Mouse (Mus musculus) kidney, postnatal 36 days (tissue): ENCODE measurements around the gene Lipe.
"Not testable (repeated sequence)": the region's sequence is repeated elsewhere in the genome, so short reads cannot be mapped to it uniquely, and the experiment has no call there.

ENCODE experiments used
- DNase-seq, 2 experiments: peaks; one replicate each; pipeline ENCODE4 v3.0.0; 2021 to 2022; ENCODE audit warnings: mixed read lengths in 2 of 2

Gene Lipe

GRCm38 (mm10) chr7:25412833-25413441, 14.4 kb upstream of the Lipe start, which contains the start of gene Cxcl17:
Cxcl17 (minus strand) TSS chr7:25412886.
- peak in 1 of 2 experiments; percentile 34 for DNase-seq

DNA sequence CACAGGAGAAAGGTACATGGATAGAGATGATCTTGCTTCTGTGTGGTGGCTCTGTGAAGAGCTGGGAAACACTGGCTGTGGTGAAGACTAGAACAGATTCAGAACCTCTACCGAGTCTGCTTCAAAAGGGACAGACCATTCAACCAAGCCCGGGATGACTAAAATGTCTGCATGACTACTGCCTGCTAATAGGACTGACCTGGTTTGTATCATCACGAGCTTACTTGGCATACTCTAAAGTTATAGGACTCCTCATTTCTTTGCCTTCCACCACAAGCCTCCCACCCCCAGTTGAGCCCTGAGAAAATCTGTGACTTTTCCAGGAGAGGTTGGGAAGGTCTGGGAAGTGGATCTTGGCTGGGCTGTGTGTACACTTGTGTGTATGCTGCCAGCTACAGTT, 13.4 kb upstream of the Lipe start:
- DNase-seq: no peak

DNA sequence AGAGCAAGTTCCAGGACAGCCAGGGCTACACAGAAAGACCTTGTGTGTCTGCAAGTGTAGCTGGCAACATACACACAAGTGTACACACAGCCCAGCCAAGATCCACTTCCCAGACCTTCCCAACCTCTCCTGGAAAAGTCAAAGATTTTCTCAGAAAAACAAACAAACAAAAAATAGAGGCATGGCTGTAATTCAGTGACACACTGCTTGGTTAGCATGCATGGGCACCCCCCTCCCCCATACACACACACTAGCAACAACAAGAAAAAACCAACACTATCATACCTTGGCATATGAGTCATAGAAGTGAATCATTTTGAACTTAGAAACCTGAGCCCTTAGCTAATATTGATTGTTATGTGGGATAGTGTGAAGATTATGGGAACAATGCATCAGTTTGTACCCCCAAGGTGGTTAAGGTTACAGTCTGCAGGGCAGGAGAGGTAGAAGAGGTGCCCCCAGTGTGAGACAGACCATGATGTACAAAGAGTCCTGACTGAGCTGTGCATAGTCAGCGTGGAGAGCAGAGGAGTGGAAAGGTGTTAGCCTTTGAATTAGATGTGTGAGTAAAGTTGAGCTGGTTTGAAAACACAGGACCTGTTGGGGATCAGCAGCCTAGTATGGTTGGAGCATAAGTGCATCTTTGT, 12.6 kb upstream of the Lipe start:
- no peak for DNase-seq

DNA sequence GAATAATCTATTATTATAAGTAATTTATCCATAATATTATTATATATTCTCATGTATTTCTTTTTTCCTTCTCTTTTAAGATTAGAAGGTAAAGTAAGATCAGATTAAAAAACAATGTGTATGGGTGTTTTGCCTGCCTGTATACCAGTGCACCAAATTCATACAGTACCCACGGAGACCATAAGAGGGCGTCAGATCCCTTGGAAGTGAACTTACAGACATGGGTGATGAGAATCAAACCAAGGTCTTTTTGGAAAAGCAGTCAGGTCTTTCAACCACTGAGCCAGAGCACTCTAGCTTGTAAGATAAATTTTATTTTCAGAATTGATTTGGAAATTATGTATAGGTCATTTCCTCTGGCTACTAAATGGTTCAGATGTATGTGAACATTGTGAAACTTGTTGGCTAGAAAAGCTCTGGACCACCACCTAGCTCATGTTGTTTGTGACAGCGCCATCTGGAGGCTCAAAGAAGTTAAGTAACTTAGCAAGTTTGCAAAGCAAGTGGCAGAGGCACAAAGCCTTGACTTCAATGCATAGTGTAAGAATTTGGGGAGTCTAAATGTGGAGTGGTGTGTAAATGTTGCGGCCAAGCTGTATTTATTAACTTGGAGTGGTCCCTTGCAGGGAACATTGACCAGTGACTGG, 10.7 kb upstream of the Lipe start:
- peak; percentile 51 to 60 for DNase-seq

DNA sequence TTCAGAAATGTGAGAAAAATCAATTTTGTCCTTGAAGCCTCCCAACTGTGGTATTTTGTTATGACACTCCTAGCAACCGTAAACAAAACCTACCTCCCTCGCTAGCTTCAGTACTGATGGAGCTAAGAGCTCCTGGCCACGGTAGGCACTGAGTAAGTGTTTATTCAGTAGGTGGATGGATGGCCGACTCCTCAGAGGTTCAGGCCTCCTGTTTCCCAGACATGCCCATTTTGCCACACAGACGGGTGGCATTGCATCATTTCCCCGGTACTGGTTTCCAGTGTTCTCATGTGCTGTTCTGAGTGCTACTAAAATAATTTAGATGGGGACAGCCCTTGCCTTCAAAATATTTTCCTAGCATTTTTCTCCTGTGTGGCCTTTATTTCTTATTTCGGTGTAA, 8.0 kb upstream of the Lipe start:
- no peak for DNase-seq

GRCm38 (mm10) chr7:25402671-25403101, 4.2 kb upstream of the Lipe start:
- DNase-seq: peak; percentile 91 to 92

GRCm38 (mm10) chr7:25401986-25402385, 3.5 kb upstream of the Lipe start:
- DNase-seq: no peak

DNA sequence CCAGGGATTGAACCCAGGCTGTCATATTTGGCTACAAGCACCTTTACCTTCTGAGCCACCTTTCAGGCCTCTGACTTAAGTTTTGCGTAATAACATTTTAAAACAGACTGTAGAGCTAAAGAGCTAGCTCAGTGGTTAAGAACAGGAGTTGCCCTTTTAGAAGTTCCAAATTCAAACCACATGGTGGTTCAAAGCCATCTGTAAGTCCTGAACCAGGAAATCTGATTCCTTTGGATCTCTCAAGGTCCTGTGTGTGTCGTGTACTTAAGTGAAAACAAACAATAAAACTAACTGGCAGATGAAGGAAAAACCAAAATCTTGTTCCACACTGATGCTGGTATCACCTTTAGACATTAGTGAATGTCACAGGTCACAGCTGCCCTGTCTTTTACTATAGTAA, 3.0 kb upstream of the Lipe start:
- no peak for DNase-seq

GRCm38 (mm10) chr7:25399028-25399427, 518 bp upstream of the Lipe start:
- not testable (repeated sequence) for DNase-seq

- no peak for DNase-seq
Measured at GRCm38 (mm10) chr7:25396621-25397020, 1.9 kb downstream of the Lipe start.

DNA sequence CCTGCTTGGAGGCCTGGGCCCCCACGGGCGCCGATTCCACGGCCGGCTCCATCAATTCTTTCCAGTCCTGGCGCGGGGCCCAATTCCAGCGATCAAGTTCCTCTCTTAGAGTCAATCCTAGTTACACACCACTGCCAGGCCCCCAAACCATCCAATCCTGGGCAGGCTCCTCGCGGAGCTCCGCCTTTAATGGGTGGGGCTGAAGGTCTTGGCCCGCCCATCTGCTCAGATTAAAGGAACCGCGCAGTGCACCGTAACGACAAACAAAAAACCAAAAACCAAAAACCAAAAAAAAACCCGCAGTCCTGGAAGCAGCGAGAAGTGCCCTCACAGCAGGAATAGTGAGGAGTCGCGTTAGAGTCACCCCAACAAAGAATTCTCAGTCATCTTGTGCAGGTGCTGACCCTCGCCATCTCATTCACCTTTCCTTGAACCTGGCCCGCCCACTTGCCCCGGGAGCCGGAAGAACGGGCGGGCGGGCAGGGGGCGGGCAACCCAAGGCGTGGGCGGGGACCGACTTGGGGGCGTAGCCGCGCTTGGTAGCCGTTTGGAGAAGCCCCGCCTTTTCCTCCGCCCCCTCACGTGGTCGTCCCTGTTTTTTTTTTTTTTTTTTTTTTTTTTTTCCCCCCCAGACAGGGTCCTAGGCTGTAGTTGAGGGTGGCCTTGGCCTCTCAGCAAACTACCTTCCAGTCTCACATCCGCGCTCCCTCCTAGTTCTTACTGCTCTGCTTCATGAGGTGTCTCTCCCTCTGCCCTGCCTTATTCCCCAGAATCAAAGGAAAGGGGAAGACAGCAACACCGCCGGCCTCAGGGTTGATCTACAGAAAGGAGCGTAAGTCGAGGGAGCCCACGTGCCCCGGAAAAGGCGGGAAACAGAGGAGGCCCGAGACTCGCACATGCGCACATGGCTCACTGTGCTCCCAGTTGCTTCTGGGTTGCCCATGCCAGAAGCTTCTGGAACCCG, 2.7 kb downstream of the Lipe start:
- DNase-seq: peak; percentile 98 to 99

- DNase-seq: no peak
Measured at GRCm38 (mm10) chr7:25395186-25395557, 3.3 kb downstream of the Lipe start.

DNA sequence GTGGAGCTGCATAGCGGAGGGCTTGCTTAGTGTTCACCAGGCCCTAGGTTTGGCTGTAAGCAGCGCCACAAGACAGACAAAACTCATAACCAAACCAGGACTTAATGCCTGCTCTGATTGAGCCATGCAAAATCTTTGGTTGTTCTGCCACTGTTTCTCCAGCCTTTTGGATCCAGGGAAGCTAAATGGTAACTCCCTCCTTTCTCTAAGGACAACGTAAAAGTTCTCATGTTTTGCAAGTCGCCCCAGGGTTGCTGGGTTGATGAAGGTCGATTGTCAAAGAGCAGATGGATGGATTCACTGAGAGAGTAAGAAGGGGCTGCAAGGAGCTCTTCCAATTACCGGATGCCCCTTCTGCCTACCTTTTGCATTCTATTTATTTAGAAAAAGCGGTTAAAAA, 3.8 kb downstream of the Lipe start:
- no peak for DNase-seq

- no peak for DNase-seq
Measured at GRCm38 (mm10) chr7:25393451-25394210, 4.9 kb downstream of the Lipe start.

- DNase-seq: no peak
Measured at GRCm38 (mm10) chr7:25392851-25393250, 5.7 kb downstream of the Lipe start.

DNA sequence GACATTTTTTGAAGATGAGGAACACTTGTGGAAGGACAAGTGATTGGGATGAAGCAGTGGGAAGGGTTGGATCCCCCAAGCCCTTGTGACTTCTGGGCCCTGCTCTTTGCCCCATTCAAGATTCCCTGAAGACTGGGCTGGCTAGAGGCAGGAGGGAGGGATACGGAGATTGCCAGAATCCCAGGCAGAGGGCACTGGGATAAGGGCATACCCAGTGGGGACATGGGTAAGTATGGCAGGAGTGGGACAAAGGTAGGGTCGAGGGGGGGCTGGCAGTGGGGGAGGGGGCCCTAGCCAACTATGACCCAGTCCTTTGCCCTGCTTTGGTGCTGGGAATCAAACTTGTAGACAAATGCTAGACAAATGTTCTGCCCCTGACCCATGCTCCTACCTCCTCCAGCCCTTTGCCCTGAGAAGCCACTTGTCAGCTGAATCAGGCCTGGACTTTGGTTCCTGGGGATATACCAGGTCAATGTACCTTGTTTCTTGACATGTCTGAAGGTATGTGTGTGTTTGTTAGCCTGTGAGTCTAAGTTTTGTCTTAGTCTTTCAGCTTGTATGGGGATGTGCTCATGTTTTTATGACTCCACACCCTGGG, 6.6 kb downstream of the Lipe start:
- DNase-seq: peak; percentile 68 to 79

DNA sequence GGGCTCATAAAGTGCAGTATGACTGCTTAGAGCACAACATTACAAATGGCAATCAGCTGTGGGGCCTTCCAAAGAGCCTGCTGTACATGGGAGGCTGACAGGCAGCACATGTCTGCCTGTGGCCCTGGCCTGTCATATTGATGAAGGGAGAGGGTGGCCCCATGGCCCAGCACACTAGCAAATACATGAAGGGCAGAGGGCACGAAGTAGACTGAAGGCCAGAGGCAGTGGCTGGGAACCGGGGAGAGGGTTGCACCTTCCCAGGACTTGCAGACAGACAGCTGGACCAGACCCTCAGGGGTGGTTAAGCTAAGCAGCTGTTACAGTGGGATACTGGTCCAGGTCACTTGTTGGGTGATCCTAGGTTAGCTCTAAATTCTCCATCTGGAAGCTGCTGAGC, 7.5 kb downstream of the Lipe start:
- DNase-seq: no peak

DNA sequence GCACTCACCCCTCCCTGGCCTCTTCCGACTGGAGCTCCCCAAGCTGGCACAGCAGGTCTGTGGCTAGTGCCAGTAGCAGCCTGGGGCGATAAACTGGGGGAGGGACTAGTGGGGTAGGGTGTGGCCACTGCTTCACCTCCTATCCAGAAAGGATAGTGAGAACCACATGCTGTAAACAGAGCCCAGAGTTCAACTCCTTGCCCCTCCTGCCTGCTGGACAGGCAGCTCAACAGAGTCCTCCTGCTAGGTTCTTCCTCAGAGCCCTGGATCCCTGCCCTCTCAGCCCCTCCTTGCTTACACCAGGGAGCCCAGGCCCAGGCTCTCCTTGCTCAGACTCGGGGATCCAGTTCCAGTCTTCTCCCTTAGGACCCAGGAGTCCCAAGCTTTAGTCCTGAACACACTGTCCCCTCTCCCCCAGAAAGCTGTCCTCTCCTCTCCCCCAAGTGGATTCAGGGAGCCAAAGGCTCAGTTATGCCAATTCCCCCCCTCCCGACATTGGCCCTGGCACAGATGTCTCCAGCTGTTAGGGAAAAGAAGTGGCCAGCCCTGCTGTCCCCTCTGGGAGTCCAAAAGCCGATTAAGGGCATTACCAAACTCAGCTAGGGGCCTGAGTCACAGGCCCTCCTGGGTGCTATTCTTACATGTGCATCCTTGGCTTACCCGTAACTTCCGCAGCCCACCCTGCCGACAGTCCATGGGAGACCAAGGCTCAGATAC, 8.3 kb downstream of the Lipe start:
- peak; percentile 88 to 93 for DNase-seq

DNA sequence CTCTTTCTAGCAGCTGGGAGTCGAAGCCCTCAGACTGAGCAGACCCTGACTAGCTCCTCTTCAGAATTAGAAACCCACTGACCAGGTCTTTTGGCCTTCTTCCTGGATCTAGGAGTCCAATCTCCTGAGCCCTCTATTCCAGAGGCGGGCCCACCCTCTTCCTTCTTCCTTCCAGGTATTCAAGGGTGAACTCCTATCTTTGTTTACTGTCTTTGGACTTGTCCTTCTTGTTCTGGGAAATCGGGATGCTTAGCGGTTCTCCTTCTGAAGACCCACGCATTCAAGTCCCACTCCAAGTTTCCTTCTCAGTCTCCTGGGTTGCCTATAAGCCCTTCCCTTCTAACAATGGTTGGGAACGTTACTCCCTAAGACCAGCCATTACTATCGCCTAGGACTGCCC, 9.6 kb downstream of the Lipe start:
- no peak for DNase-seq

- DNase-seq: no peak
Measured at GRCm38 (mm10) chr7:25387811-25388440, 10.6 kb downstream of the Lipe start.
